Mouse (Mus musculus): Measurements from ENCODE around the gene Ercc4.

DNA sequence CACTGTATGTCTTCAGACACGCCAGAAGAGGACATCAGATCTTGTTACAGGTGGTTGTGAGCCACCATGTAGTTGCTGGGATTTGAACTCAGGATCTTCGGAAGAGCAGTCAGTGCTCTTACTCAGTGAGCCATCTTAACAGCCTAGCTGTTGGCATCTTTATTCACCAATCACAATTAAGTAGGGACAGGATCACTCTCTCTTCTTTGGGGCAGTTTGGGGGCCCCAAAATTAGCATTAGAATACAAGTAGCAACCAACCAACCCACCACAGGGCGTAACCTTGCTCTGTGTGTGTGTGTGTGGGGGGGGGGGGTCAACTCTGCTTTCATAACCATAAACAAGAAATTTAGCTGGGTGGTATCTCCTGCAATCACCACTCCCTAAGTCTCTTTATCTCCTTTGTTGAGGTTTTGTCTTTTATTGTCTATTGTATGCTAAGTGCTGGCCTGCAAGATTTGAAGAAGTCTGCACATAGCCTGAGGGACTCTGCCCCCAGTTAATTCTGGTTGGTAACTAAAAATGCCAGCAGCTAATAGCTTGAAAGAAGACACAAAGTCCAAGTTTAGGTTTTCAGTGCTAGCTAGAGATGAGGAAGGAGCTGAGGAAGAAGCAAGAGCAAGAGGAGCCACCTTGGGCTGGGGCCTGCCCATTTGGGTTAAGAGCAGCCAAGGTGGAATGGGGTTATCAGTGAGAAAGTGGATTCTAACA, 10.3 kb downstream of the Ercc4 start:
- TF ChIP-seq CTCF (conservative IDR thresholded peaks at IDR 0.05; ENCODE audit: low read length) (no peak), NANOG (IDR thresholded peaks at IDR 0.05; ENCODE audit: borderline replicate concordance, low read length) (no peak), POU5F1 (IDR thresholded peaks at IDR 0.05; ENCODE audit: borderline replicate concordance, low read length) (no peak)
